19 mouse cellular contexts compared by ENCODE assay signal in genomic region chr8:60681811-60682210, GRCm38 (mm10).
"Had no signal": no experiment of that assay in that cellular context is flagged by ENCODE, and none has a peak within 500 bp of the region (broad histone marks: within the 10 kb centered on the region; RNA-seq: fewer than 3 reads in every experiment).

No protein-coding gene starts in this region.

- H3K9me3 ChIP-seq: midbrain, embryonic 10.5 days; midbrain, embryonic 13.5 days; midbrain, embryonic 15.5 days; neural tube, embryonic 13.5 days; neural tube, embryonic 15.5 days; stomach, embryonic 15.5 days had no signal

- H3K4me1 ChIP-seq: midbrain, embryonic 10.5 days; midbrain, embryonic 13.5 days; midbrain, embryonic 15.5 days; neural tube, embryonic 13.5 days; neural tube, embryonic 15.5 days; stomach, embryonic 15.5 days had no signal

- H3K9ac ChIP-seq: lung, embryonic 14.5 days; midbrain, embryonic 13.5 days; midbrain, embryonic 15.5 days; neural tube, embryonic 13.5 days; neural tube, embryonic 15.5 days; stomach, embryonic 15.5 days had no signal

- H3K27ac ChIP-seq: midbrain, embryonic 10.5 days; midbrain, embryonic 13.5 days; midbrain, embryonic 15.5 days; neural tube, embryonic 13.5 days; neural tube, embryonic 15.5 days; stomach, embryonic 15.5 days; stomach, postnatal 0 days had no signal

- H3K27me3 ChIP-seq: midbrain, embryonic 13.5 days; midbrain, embryonic 15.5 days; neural tube, embryonic 13.5 days; neural tube, embryonic 15.5 days; stomach, embryonic 15.5 days had no signal

- H3K36me3 ChIP-seq: midbrain, embryonic 10.5 days; midbrain, embryonic 13.5 days; midbrain, embryonic 15.5 days; neural tube, embryonic 13.5 days; neural tube, embryonic 15.5 days; stomach, embryonic 15.5 days had no signal

- H3K4me3 ChIP-seq: midbrain, embryonic 10.5 days; midbrain, embryonic 13.5 days; midbrain, embryonic 15.5 days; myocyte; neural tube, embryonic 13.5 days; neural tube, embryonic 15.5 days; stomach, embryonic 15.5 days had no signal

- H3K4me2 ChIP-seq: lung, embryonic 14.5 days; midbrain, embryonic 13.5 days; midbrain, embryonic 15.5 days; neural tube, embryonic 13.5 days; neural tube, embryonic 15.5 days; stomach, embryonic 15.5 days had no signal

- DNase-seq: lung, adult 18-20 months; lung, embryonic 14.5 days; lung, postnatal 10 days; lung, postnatal 4 days; retina, postnatal 1 day; right cerebral cortex, adult 18-20 months; right cerebral cortex, postnatal 25 days; right cerebral cortex, postnatal 4 days; thymus, adult 2 months; thymus, postnatal 25 days; thymus, postnatal 4 days had no signal

- ATAC-seq: midbrain, embryonic 13.5 days; midbrain, embryonic 15.5 days had no signal
